10 mouse cellular contexts compared by ENCODE assay signal in the genomic region with DNA sequence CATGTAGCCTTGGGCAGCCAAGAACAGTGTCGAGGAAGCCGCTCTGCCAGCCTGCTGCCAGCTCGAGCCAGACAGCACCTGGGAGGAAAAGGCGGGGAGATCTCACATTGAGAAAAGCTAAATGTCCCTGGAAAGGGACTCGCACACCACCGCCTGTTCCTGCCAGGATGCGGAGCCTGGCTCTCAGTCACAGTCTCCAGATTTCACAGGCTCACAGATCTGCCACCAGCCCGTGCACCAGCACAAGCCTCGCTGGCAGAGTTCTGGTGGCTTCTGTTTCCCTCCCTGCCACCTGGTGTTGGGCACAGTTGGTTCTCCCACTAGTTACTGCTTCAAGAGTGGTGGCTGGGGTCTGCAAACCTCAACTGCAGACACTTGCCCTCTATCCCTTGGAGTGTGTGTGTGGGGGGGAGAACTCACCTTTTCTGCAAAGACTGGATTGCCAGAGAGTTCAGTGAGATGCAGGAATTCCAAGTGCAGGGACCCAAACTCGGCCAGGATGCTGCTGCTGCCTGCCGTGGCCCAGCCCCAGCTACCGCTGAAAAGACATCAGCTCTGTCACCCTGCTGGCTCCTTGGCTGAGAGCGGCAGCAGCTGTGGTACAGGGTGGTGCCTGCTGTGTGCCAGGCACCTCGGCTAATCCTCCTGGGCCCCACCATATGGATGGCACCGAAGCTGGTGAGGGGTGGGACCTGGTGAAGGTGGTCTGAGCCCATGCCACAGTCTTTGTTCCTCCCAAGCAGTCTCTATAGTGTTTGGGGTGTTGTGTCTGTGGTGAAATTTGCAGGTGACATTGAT. TPM values are rescaled to one million over a fixed set of nuclear protein-coding genes. Genes with fewer than 3 reads are reported as not detected.
DNase-seq lines count a peak whose midpoint lies in the region; ATAC-seq and TF ChIP-seq lines count a peak whose summit lies in the region.
"Had no signal": no experiment of that assay in that cellular context is flagged by ENCODE, and none has a peak within 500 bp of the region (broad histone marks: within the 10 kb centered on the region; RNA-seq: fewer than 3 reads in every experiment).

No protein-coding gene starts in this region.

- DNase-seq in forebrain, embryonic 10.5 days (ENCODE audit: extremely low spot score, low spot score) = no peak
- DNase-seq in forebrain, embryonic 11.5 days (ENCODE audit: low spot score) = no peak
- peak; percentile 82 to 91 for DNase-seq in cerebellum, postnatal 10 days
- peak; percentile 85 for DNase-seq in layer of hippocampus, adult 11-12 months (ENCODE audit: low spot score)
- DNase-seq in midbrain, postnatal 0 days (ENCODE audit: low spot score) = peak; percentile 68
- no peak for DNase-seq in kidney, postnatal 10 days
- DNase-seq in thymus, postnatal 25 days = no peak
- DNase-seq: thymus, adult 2 months had no signal

- H3K36me3 ChIP-seq in forebrain, embryonic 10.5 days (replicated peaks) = no peaks in the 10 kb centered on the region
- H3K36me3 ChIP-seq in forebrain, embryonic 11.5 days (ENCODE audit: control insufficient read depth, insufficient read depth, low read length) = no peaks in the 10 kb centered on the region
- no peaks in the 10 kb centered on the region for H3K36me3 ChIP-seq in midbrain, postnatal 0 days (ENCODE audit: insufficient read depth, low read length)
- no peaks in the 10 kb centered on the region for H3K36me3 ChIP-seq in intestine, embryonic 16.5 days (ENCODE audit: control insufficient read depth, insufficient read depth, low read length)
- H3K36me3 ChIP-seq: limb, embryonic 12.5 days had no signal

- no peaks in the 10 kb centered on the region for H3K9me3 ChIP-seq in forebrain, embryonic 10.5 days
- no peaks in the 10 kb centered on the region for H3K9me3 ChIP-seq in forebrain, embryonic 11.5 days (ENCODE audit: control insufficient read depth, low read length)
- no peaks in the 10 kb centered on the region for H3K9me3 ChIP-seq in midbrain, postnatal 0 days (ENCODE audit: low read length)
- H3K9me3 ChIP-seq in intestine, embryonic 16.5 days (ENCODE audit: control insufficient read depth, low read length) = no peaks in the 10 kb centered on the region
- H3K9me3 ChIP-seq: limb, embryonic 12.5 days had no signal

- no peak for ATAC-seq in forebrain, embryonic 11.5 days (replicated peaks; ENCODE audit: low FRiP score)
- ATAC-seq in midbrain, postnatal 0 days (ENCODE audit: low FRiP score) = no peak
- no peak for ATAC-seq in intestine, embryonic 16.5 days

- peak overlapping the region; percentile 45 for H3K27ac ChIP-seq in forebrain, embryonic 10.5 days
- no peak overlapping the region for H3K27ac ChIP-seq in forebrain, embryonic 11.5 days (ENCODE audit: low read depth, low read length)
- H3K27ac ChIP-seq in midbrain, postnatal 0 days (ENCODE audit: low read depth, low read length) = no peak overlapping the region
- no peak overlapping the region for H3K27ac ChIP-seq in intestine, embryonic 16.5 days (ENCODE audit: low read length)
- H3K27ac ChIP-seq: limb, embryonic 12.5 days had no signal

- WGBS in forebrain, embryonic 10.5 days = 84% methylated on average over 15 of the region's 15 CpGs
- WGBS in forebrain, embryonic 11.5 days = 72% methylated on average over 15 of the region's 15 CpGs
- WGBS in midbrain, postnatal 0 days = 64% methylated on average over 15 of the region's 15 CpGs
- 80% methylated on average over 15 of the region's 15 CpGs for WGBS in intestine, embryonic 16.5 days

- H3K27me3 ChIP-seq in forebrain, embryonic 10.5 days (ENCODE audit: poor library complexity, severe bottlenecking) = peaks cover 7% of the 10 kb centered on the region; the same call in 1 of the 2 replicates
- no peaks in the 10 kb centered on the region for H3K27me3 ChIP-seq in forebrain, embryonic 11.5 days (ENCODE audit: control insufficient read depth, insufficient read depth, low read length)
- H3K27me3 ChIP-seq in midbrain, postnatal 0 days (ENCODE audit: insufficient read depth, low read length) = no peaks in the 10 kb centered on the region
- H3K27me3 ChIP-seq in intestine, embryonic 16.5 days (replicated peaks; ENCODE audit: control insufficient read depth, insufficient read depth, low read length) = no peaks in the 10 kb centered on the region

- H3K9ac ChIP-seq in forebrain, embryonic 11.5 days (ENCODE audit: low read length) = no peak overlapping the region
- no peak overlapping the region for H3K9ac ChIP-seq in midbrain, postnatal 0 days (replicated peaks; ENCODE audit: low read length, poor library complexity, severe bottlenecking)
- no peak overlapping the region for H3K9ac ChIP-seq in intestine, embryonic 16.5 days (ENCODE audit: low read depth, low read length)

- no peak for TF ChIP-seq CTCF in midbrain, postnatal 0 days (IDR thresholded peaks at IDR 0.05)

- H3K4me1 ChIP-seq in forebrain, embryonic 10.5 days = peaks cover 33% of the 10 kb centered on the region
- peaks cover 3% of the 10 kb centered on the region; the same call in 1 of the 2 replicates for H3K4me1 ChIP-seq in forebrain, embryonic 11.5 days (replicated peaks; ENCODE audit: control insufficient read depth, insufficient read depth, low read length)
- no peaks in the 10 kb centered on the region for H3K4me1 ChIP-seq in midbrain, postnatal 0 days (ENCODE audit: insufficient read depth, low read length)
- peaks cover 9% of the 10 kb centered on the region for H3K4me1 ChIP-seq in intestine, embryonic 16.5 days (ENCODE audit: control insufficient read depth, insufficient read depth, low read length)

- no peak overlapping the region for H3K4me2 ChIP-seq in forebrain, embryonic 11.5 days (ENCODE audit: low read depth, low read length, severe bottlenecking)
- no peak overlapping the region for H3K4me2 ChIP-seq in midbrain, postnatal 0 days (ENCODE audit: low read depth, low read length, poor library complexity, severe bottlenecking)
- no peak overlapping the region for H3K4me2 ChIP-seq in intestine, embryonic 16.5 days (ENCODE audit: low read depth, low read length)

- no peak overlapping the region for H3K4me3 ChIP-seq in forebrain, embryonic 10.5 days
- H3K4me3 ChIP-seq in forebrain, embryonic 11.5 days (ENCODE audit: low read depth, low read length) = no peak overlapping the region
- H3K4me3 ChIP-seq in midbrain, postnatal 0 days (ENCODE audit: low read depth, low read length) = no peak overlapping the region
- no peak overlapping the region for H3K4me3 ChIP-seq in intestine, embryonic 16.5 days (ENCODE audit: low read length)
- H3K4me3 ChIP-seq: limb, embryonic 12.5 days had no signal

RNA-seq across cellular contexts. Expression of a gene that starts 28.6 kb away (rescaled TPM):
- 8.3 and 9.3 TPM in 2 replicates for polyA plus RNA-seq in forebrain, embryonic 10.5 days (2016; fragmentation: Nextera tagmentation; extraction: Ambion mirVana)
- polyA plus RNA-seq in forebrain, embryonic 11.5 days (2014; fragmentation: Nextera tagmentation; extraction: Ambion mirVana) = 38.5 and 47.9 TPM in 2 replicates
- total RNA-seq in midbrain, postnatal 0 days (2014; rRNA removed) = 22.8 and 26.1 TPM in 2 replicates
- polyA plus RNA-seq in midbrain, postnatal 0 days (2015; fragmentation: Nextera tagmentation; extraction: Ambion mirVana) = 9.1 and 9.4 TPM in 2 replicates
- polyA plus RNA-seq in intestine, embryonic 16.5 days (2015; fragmentation: Nextera tagmentation; extraction: Ambion mirVana) = 4.7 and 5.5 TPM in 2 replicates

RNA-seq across cellular contexts. Expression of a gene that starts 45.4 kb away (rescaled TPM):
- polyA plus RNA-seq in forebrain, embryonic 10.5 days (2016; fragmentation: Nextera tagmentation; extraction: Ambion mirVana) = 113 and 115 TPM in 2 replicates
- polyA plus RNA-seq in forebrain, embryonic 11.5 days (2014; fragmentation: Nextera tagmentation; extraction: Ambion mirVana) = 132 and 135 TPM in 2 replicates
- total RNA-seq in midbrain, postnatal 0 days (2014; rRNA removed) = 135 and 167 TPM in 2 replicates
- 191 and 196 TPM in 2 replicates for polyA plus RNA-seq in midbrain, postnatal 0 days (2015; fragmentation: Nextera tagmentation; extraction: Ambion mirVana)
- polyA plus RNA-seq in intestine, embryonic 16.5 days (2015; fragmentation: Nextera tagmentation; extraction: Ambion mirVana) = 97.1 and 97.5 TPM in 2 replicates

Comparison
In these comparisons a context has a peak if more than half of its experiments do, and no peak if none do; other contexts are left out.
1. DNase-seq: peak in cerebellum, postnatal 10 days (2 of 2), layer of hippocampus, adult 11-12 months (single experiment) and midbrain, postnatal 0 days (single experiment); none in forebrain, embryonic 10.5 days (single experiment), forebrain, embryonic 11.5 days (single experiment), kidney, postnatal 10 days (single experiment) and thymus, postnatal 25 days (single experiment).